Mouse (Mus musculus) C2C12 (cell line): ENCODE results near the gene Skiv2l.

Source experiments
- CTCF ChIP-seq: IDR thresholded peaks from one replicate; pipeline ENCODE4 v1.5.1; 2011; ENCODE audit not compliant: control insufficient read depth, insufficient read depth, insufficient read length
- MAX ChIP-seq: IDR thresholded peaks from one replicate; pipeline ENCODE4 v1.6.1; 2011; ENCODE audit warnings: mild to moderate bottlenecking, control low read depth
- MYOG ChIP-seq: IDR thresholded peaks from one replicate; pipeline ENCODE4 v1.6.1; 2011; ENCODE audit not compliant: control insufficient read depth, insufficient read length; ENCODE audit errors: extremely low read depth
- USF1 ChIP-seq: IDR thresholded peaks from one replicate; pipeline ENCODE4 v1.6.1; 2011; ENCODE audit warnings: low read depth, mild to moderate bottlenecking, control low read depth, moderate library complexity

- TF ChIP-seq CTCF (no peak), USF1 (no peak), MYOG (no peak), MAX (no peak)
These were observed 31.8 kb upstream of the Skiv2l start, which contains the start of gene Gm20547 for GRCm38 (mm10) chr17:34881683-34882310.
